Mouse (Mus musculus) limb, embryonic 13.5 days (tissue): ENCODE data around the gene Rtn4rl1. TPM values are rescaled to one million over a fixed set of nuclear protein-coding genes. Genes with fewer than 3 reads are reported as not detected.
"Not testable (repeated sequence)": the region's sequence is repeated elsewhere in the genome, so short reads cannot be mapped to it uniquely, and the experiment has no call there.

Experiments used
- ATAC-seq: fragments of 200-750 bp; cut with Nextera tagmentation; 2 replicates; pipeline ENCODE4 v1.8.0; 2017; ENCODE audit warnings: low read depth, moderate number of reproducible peaks, moderate TSS enrichment; ENCODE audit not compliant: low FRiP score
- H3K27ac ChIP-seq: fragments of 300-500 bp; sonication (generic); 2 replicates; pipeline ENCODE4 v1.5.1; 2015; ENCODE audit warnings: inconsistent platforms, mild to moderate bottlenecking, moderate library complexity
- H3K27me3 ChIP-seq: fragments of 300-500 bp; sonication (generic); 2 replicates; pipeline ENCODE4 v1.6.1; 2015; ENCODE audit warnings: mild to moderate bottlenecking, inconsistent platforms
- H3K36me3 ChIP-seq: fragments of 300-500 bp; sonication (generic); 2 replicates; pipeline ENCODE4 v1.6.1; 2015; ENCODE audit warnings: inconsistent platforms, mild to moderate bottlenecking, moderate library complexity
- H3K4me1 ChIP-seq: fragments of 300-500 bp; sonication (generic); 2 replicates; pipeline ENCODE4 v1.6.1; 2015; ENCODE audit warnings: inconsistent platforms
- H3K4me2 ChIP-seq: fragments of 300-500 bp; sonication (generic); replicated peaks from 2 replicates; pipeline ENCODE4 v1.6.1; 2015; ENCODE audit warnings: inconsistent platforms, mild to moderate bottlenecking, moderate library complexity
- H3K4me3 ChIP-seq: fragments of 300-500 bp; sonication (generic); 2 replicates; pipeline ENCODE4 v1.5.1; 2015; ENCODE audit warnings: moderate library complexity, mild to moderate bottlenecking, inconsistent platforms
- H3K9ac ChIP-seq: fragments of 300-500 bp; sonication (generic); 2 replicates; pipeline ENCODE4 v1.6.1; 2015; ENCODE audit warnings: mild to moderate bottlenecking, inconsistent platforms
- H3K9me3 ChIP-seq: fragments of 300-500 bp; sonication (generic); 2 replicates; pipeline ENCODE4 v1.6.1; 2016; ENCODE audit warnings: inconsistent platforms
- WGBS: fragments of 180-500 bp; shearing (Covaris S2); methylation state at CpG from one replicate; pipeline ENCODE4 v1.1.7; 2015; 5-methylcytosine and 5-hydroxymethylcytosine counted together
- polyA plus RNA-seq: library from polyadenylated mRNA; unstranded; fragments of >200 nt; fragmentation: Nextera tagmentation; extraction: Ambion mirVana; gene quantifications from 2 replicates; pipeline ENCODE4 v1.2.1, GENCODE M21; 2015

The Rtn4rl1 gene
- polyA plus RNA-seq, 1 experiment from 2014 or later, result 3.1 TPM

DNA sequence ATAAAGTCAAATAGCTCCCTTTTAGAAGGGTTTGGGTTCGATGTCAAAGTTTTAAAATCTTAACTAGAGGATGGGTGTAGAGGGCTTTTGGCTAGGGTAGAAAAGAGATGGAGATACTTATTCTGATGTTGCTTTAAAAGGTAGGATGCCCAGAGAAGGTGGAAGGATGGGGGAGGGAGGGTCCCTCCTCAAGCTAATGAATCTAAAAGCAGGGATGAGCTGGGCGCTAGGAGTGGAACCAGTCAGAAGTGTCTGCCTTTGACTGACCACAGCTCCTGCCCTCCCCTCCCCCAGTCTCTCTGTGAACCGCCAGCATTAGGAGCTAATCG, 85.4 kb downstream of the Rtn4rl1 start:
- peak overlapping the region; percentile 31 for H3K9ac ChIP-seq
- no peaks in the 10 kb centered on the region for H3K9me3 ChIP-seq
- H3K4me3 ChIP-seq, result peak overlapping the region; percentile 23
- ATAC-seq, result no peak
- peaks cover 35% of the 10 kb centered on the region for H3K27me3 ChIP-seq
- no peak overlapping the region for H3K27ac ChIP-seq
- peak overlapping the region; percentile 60 for H3K4me2 ChIP-seq
- WGBS, result 15% methylated on average over 4 of the region's 4 CpGs
- H3K4me1 ChIP-seq, result peaks cover 53% of the 10 kb centered on the region
- no peaks in the 10 kb centered on the region for H3K36me3 ChIP-seq

DNA sequence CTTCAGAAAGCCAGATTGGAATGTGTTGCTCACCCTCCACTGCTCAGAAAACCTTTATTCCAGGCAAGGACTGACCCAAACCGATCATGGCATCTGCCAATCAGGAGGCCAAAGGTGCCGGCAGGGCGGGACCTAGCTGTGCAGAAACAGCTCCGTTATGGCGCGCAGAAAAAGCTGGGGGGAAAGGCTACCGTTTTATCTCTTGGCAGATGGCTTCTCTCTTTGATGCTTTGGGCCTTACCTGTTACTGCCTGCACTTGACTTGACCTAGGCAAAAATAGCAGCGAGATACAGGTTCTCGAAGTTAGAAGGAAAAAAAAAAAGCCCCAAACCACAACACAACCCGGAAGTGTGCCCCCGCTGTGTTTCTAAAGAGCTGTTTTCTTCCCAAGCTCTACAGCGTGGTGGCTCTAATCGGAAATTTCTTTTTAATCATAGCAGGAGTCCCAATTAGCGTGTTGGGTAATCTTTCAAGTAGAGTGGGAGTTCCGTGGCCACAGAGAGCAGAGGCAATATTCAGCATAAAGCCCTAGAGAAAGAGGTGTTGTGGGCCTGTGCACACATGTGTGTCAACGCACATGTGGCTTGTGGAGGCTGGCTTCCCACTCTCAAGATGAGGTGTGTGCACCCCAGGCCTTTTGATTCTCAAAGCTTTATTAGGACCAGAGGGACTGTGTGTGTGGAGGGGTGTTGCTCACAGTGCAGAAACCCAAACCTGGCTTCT, 85.9 kb downstream of the Rtn4rl1 start:
- Histone ChIP-seq H3K4me1 (peaks cover 53% of the 10 kb centered on the region), H3K4me3 (peak overlapping the region; percentile 23), H3K36me3 (no peaks in the 10 kb centered on the region), H3K27me3 (peaks cover 35% of the 10 kb centered on the region), H3K9ac (peak overlapping the region; percentile 35), H3K27ac (no peak overlapping the region), H3K4me2 (peak overlapping the region; percentile 60), H3K9me3 (no peaks in the 10 kb centered on the region)
- no peak for ATAC-seq
- WGBS, result 5% methylated on average over 16 of the region's 16 CpGs

DNA sequence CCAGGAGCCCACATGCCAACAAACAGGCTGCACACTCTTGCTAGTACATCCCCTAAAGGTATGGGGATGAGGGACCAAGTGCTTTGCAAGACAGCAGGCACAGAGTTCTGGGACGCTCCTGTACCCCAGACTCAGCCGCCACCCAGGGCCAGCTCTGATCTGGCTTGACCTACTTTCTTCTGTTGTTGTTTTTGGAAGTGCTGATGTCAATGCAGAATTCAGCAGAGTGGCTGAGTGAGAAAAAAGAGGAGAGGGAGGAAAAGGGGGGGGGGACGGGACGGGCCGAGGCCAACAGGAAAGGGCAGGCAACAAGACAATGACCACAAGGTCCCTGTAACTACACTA, 86.5 kb downstream of the Rtn4rl1 start:
- H3K27me3 ChIP-seq, result peaks cover 35% of the 10 kb centered on the region
- 0 out of 2 replicates have a peak overlapping the region, but pooled peaks have one; percentile 35 for H3K9ac ChIP-seq
- WGBS, result 56% methylated on average over 5 of the region's 5 CpGs
- H3K36me3 ChIP-seq, result no peaks in the 10 kb centered on the region
- H3K4me2 ChIP-seq, result no peak overlapping the region; the same call in 1 of the 2 replicates
- H3K4me1 ChIP-seq, result peaks cover 49% of the 10 kb centered on the region
- H3K9me3 ChIP-seq, result no peaks in the 10 kb centered on the region
- ATAC-seq, result no peak
- H3K27ac ChIP-seq, result no peak overlapping the region
- H3K4me3 ChIP-seq, result no peak overlapping the region

DNA sequence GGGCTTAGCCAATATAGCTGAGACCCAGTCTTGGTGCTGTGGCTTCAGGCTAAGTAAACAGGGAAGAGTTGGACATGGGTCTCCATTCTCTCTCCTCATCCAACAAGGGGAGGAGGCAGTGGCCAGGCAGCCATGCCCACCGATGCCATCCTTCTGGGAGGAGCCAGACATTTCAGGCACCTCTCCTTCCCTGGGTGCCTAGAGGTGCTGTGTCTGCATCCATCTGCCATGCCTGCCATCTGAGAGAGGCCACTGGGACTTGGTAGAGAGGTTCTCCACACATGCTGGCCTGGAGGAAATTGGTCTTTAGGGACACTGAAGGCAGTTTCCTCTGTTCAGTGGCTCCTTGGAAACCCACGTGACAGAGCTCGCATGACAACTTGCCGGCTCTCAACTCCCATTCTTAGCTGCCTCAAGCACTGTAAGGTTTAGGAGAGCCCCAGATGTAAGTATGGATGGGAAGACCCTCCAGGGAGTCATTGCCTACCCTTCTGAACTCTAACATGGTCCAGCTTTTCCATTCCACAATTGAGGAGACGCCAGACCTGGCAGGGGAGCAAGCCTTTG, 86.9 kb downstream of the Rtn4rl1 start:
- Histone ChIP-seq H3K36me3 (no peaks in the 10 kb centered on the region), H3K4me2 (no peak overlapping the region; the same call in 1 of the 2 replicates), H3K4me1 (peaks cover 44% of the 10 kb centered on the region), H3K27ac (no peak overlapping the region), H3K9me3 (no peaks in the 10 kb centered on the region), H3K4me3 (no peak overlapping the region), H3K27me3 (peaks cover 35% of the 10 kb centered on the region), H3K9ac (no peak overlapping the region)
- 39% methylated on average over 5 of the region's 5 CpGs for WGBS
- ATAC-seq, result no peak

DNA sequence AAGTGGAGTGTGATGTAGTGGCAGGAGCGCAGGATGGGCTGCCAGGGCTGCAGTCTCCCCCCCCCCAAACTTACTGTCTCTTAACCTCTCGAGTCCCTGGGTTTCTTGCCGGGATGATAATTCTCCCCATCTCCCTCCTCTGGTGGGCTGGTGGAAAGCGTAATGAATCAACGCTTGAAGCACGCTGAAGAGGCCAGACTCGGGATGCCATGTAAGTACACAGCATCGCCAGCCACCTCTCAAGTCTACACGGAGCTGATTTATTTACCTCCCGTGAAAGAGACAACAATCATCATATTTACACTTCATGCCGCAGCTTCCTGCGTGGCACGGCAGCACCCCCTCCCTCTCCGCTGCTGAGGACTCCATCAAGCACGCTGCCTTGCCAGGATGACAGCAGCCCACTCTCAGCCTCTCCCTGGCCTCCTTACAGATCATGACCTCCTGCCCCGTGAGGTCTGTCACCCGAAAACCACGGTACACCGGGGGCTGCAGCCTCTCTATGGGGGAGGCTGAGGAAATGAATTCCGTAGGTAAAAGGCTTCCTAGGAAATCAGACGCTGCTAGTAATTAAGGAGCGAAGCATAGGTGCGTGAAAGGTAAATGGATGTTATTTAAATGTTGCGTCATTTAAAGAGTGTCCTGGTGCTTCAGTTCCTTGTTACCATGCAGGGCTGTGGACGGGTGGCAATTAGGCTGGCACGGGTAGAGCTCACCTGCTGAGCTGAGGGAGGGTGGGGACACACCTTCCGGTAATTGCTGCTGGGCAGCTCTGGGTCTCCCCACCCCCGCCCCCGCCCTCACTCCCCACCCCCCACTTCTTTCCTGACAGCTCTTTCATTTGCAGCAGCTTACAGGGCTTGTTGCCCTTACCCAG, 88.0 kb downstream of the Rtn4rl1 start:
- Histone ChIP-seq H3K27me3 (peaks cover 35% of the 10 kb centered on the region), H3K4me1 (peaks cover 41% of the 10 kb centered on the region), H3K4me2 (peak overlapping the region; percentile 52), H3K36me3 (no peaks in the 10 kb centered on the region), H3K9me3 (no peaks in the 10 kb centered on the region), H3K4me3 (peak overlapping the region; percentile 19), H3K9ac (peak overlapping the region; percentile 13; the same call in 1 of the 2 replicates), H3K27ac (no peak overlapping the region)
- 5% methylated on average over 29 of the region's 29 CpGs for WGBS
- no peak for ATAC-seq

DNA sequence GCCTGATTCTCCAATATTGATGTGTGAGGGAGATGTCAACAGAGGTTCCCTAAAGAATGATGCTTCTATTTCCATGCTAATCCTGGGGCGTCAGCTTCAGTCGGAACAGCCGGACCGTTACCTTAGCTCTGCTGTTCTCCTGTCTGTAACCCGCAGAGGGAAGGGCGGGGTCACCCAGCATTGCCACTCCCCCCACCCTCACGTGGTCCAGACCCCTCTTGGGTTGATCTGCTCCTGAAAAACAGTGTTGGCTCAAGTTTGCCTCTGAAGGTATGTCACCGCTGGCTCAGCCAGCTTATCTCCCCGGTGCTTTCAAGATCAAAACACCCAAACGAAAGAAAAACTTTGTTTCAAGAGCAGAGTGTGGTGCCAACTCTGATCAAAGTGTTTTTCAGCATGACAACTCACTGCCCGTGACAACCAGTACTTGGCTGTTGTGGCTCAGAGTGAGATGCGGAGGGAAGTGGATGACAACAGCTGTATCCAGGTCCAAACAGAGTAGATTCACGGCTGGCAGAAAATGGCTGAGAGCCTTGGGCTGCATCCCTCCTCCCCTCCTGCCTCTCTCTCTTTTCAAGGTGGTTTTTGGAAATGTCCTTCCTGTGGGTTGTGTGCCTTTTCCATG, 89.0 kb downstream of the Rtn4rl1 start:
- peak overlapping the region; percentile 19 for H3K4me3 ChIP-seq
- H3K4me1 ChIP-seq, result peaks cover 41% of the 10 kb centered on the region
- H3K4me2 ChIP-seq, result peak overlapping the region; percentile 52
- H3K27ac ChIP-seq, result no peak overlapping the region
- peak; percentile 28; the same call in 1 of the 2 replicates for ATAC-seq
- H3K36me3 ChIP-seq, result no peaks in the 10 kb centered on the region
- 12% methylated on average over 13 of the region's 13 CpGs for WGBS
- H3K27me3 ChIP-seq, result peaks cover 35% of the 10 kb centered on the region
- H3K9me3 ChIP-seq, result no peaks in the 10 kb centered on the region
- no peak overlapping the region for H3K9ac ChIP-seq

DNA sequence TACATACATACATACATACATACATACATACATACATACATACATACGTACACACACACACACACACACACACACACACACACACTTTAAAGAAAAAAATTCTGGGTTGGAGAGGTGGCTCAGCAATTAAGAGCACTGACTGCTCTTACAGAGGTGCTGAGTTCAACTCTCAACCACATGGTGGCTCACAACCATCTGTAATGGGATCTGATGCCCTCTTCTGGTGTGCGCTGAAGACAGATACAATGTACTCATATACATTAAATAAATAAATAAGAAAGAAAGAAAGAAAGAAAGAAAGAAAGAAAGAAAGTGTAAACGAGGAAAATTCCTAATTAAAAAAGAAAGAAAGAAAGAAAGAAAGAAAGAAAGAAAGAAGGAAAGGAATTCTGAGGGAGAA, 90.2 kb downstream of the Rtn4rl1 start:
- H3K4me1 ChIP-seq, result peaks cover 41% of the 10 kb centered on the region
- WGBS, result 67% methylated on average over 3 of the region's 3 CpGs
- not testable (repeated sequence) for H3K4me2 ChIP-seq, H3K27ac ChIP-seq, H3K4me3 ChIP-seq, H3K9me3 ChIP-seq, H3K36me3 ChIP-seq, H3K9ac ChIP-seq, ATAC-seq
- H3K27me3 ChIP-seq, result peaks cover 35% of the 10 kb centered on the region

DNA sequence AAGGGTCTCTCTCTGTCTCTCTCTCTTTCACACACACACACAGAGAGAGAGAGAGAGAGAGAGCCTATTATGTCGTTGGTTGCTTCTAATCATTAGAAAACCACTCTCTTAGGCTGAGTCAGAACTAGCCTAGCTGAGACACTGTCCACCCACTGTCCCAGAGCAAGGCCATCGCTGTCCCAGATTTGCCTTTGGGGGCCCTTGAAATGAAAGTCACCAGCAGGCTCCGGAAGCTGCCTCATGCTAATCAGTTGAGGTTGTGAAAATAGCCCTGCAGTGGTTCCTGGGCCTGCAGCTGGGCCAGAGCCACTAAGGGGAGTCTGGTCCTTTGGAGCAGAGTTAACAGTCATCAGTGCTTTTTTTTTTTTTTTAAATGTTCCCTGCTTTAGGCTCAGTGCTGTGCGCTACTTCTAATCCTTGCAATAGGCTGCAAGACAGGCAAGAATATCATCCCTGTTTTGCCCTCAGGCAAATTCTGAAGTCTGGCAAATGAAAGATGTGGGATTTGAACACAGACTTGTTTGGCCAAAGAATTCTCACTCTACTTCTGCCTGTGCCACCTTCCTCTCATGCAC, 92.4 kb downstream of the Rtn4rl1 start:
- no peak for ATAC-seq
- no peaks in the 10 kb centered on the region for H3K9me3 ChIP-seq
- H3K27ac ChIP-seq, result no peak overlapping the region
- no peaks in the 10 kb centered on the region for H3K36me3 ChIP-seq
- H3K27me3 ChIP-seq, result peaks cover 28% of the 10 kb centered on the region
- H3K4me1 ChIP-seq, result peaks cover 19% of the 10 kb centered on the region
- WGBS, result 31% methylated on average over 4 of the region's 4 CpGs
- H3K4me3 ChIP-seq, result no peak overlapping the region
- H3K4me2 ChIP-seq, result no peak overlapping the region
- no peak overlapping the region for H3K9ac ChIP-seq

DNA sequence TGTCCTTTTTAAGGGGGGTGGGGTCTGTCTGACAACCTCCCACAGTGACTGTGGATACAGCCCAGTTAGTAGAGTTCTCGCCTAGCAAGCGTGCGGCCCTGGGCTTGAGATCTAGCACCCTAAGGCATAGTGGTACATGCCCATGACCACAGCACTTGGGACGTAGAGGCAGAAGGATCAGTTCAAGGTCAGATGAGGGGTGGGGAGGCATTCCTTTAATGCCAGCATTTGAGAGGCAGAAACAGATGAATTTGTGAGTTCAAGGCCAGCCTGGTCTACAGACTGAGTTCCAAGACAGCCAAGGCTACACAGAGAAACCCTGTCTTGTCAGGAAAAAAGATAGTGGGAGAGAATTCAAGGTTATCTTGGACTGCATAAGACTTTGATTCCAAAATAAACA, 93.3 kb downstream of the Rtn4rl1 start:
- 85% methylated on average over 4 of the region's 4 CpGs for WGBS
- Histone ChIP-seq H3K4me2 (no peak overlapping the region), H3K4me1 (peaks cover 11% of the 10 kb centered on the region), H3K27ac (no peak overlapping the region), H3K4me3 (no peak overlapping the region), H3K27me3 (peaks cover 28% of the 10 kb centered on the region), H3K36me3 (no peaks in the 10 kb centered on the region), H3K9ac (no peak overlapping the region), H3K9me3 (no peaks in the 10 kb centered on the region)
- no peak for ATAC-seq

DNA sequence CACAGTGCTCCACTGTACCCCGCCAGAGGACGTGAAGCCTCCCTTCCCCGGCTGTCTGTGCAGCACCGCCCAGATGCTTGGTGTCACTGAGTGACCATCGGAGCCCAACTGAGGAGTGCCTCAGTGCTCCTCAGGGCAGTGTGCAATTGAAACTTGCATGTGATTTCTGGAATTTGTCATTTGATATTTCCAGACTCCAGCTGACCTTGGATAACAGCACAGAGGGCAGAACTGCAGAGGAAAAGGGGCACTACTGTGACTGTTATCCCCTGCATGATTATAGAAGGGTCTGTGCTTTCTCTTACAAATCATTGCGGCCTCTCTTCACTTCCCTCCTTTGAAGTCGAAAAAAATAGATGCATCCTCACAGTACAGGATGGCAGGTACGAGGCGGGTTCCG, 94.4 kb downstream of the Rtn4rl1 start:
- no peak overlapping the region for H3K4me3 ChIP-seq
- no peaks in the 10 kb centered on the region; the same call in 1 of the 2 replicates for H3K4me1 ChIP-seq
- no peak overlapping the region for H3K9ac ChIP-seq
- no peak overlapping the region for H3K4me2 ChIP-seq
- 69% methylated on average over 10 of the region's 10 CpGs for WGBS
- H3K27ac ChIP-seq, result no peak overlapping the region
- H3K9me3 ChIP-seq, result no peaks in the 10 kb centered on the region
- no peaks in the 10 kb centered on the region for H3K36me3 ChIP-seq
- no peak for ATAC-seq
- peaks cover 28% of the 10 kb centered on the region for H3K27me3 ChIP-seq

DNA sequence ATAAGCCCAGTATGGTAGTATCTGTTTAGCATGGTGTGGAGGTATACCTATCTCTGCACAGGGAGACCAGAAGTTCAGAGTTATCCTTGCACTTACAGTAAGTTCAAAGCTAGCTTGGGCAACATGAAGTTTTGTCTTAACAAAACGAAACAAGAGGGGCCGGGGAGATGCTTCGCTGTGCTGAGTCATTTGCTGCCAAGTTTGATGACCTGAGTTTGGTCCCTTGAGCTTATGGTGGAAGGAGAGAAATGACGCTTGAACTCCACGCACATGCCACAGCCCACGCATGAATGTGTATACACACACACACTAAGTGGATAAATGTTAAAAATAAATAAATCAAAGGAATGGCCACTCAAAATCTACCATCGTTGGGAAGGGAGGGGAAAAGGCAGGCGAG, 94.9 kb downstream of the Rtn4rl1 start:
- 88% methylated on average over 8 of the region's 8 CpGs for WGBS
- ATAC-seq, result no peak
- H3K4me1 ChIP-seq, result peaks cover 3% of the 10 kb centered on the region; the same call in 1 of the 2 replicates
- H3K4me2 ChIP-seq, result no peak overlapping the region
- H3K27ac ChIP-seq, result no peak overlapping the region
- no peak overlapping the region for H3K9ac ChIP-seq
- no peaks in the 10 kb centered on the region for H3K9me3 ChIP-seq
- no peak overlapping the region for H3K4me3 ChIP-seq
- H3K27me3 ChIP-seq, result peaks cover 28% of the 10 kb centered on the region
- no peaks in the 10 kb centered on the region for H3K36me3 ChIP-seq
